Mouse (Mus musculus) bone marrow macrophage, adult 2 months (primary cell): ENCODE results near the gene Ric1.

Experiments used
- CTCF ChIP-seq: IDR thresholded peaks from 2 replicates; pipeline ENCODE4 v1.5.1; 2012; ENCODE audit warnings: low read depth, mild to moderate bottlenecking, low read length, moderate library complexity
- POLR2A ChIP-seq: IDR thresholded peaks from 2 replicates; pipeline ENCODE4 v1.6.1; 2012; ENCODE audit warnings: mild to moderate bottlenecking, low read depth, low read length, borderline replicate concordance

DNA sequence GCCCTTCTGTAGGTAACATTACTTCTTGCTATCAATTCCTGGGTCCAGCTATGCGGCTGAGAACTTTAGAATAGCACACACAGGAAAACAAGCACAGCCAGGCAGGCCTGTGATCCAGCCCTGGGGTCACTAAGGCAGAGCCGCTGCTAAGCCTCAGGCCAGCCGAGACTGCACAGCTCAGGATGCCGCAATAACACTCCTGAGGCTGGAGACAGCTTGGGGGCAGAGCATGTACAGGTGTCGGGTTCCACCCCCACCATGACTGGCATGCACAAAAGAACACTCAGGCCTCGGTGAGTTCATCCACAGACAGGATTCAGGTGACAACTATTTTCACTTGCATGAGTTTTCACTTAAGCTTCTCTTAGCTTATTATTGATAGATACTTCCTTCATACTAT is 120.1 kb downstream of the Ric1 start:
- TF ChIP-seq POLR2A (no peak), CTCF (no peak)
